Mouse (Mus musculus) frontal cortex, postnatal 14 days (tissue): ENCODE data around the gene Dlst.

Experiments used
- DNase-seq, 2 experiments: peaks; one replicate each; pipeline ENCODE4 v3.0.0; 2022; ENCODE audit warnings: low spot score in 2 of 2

Dlst gene

DNA sequence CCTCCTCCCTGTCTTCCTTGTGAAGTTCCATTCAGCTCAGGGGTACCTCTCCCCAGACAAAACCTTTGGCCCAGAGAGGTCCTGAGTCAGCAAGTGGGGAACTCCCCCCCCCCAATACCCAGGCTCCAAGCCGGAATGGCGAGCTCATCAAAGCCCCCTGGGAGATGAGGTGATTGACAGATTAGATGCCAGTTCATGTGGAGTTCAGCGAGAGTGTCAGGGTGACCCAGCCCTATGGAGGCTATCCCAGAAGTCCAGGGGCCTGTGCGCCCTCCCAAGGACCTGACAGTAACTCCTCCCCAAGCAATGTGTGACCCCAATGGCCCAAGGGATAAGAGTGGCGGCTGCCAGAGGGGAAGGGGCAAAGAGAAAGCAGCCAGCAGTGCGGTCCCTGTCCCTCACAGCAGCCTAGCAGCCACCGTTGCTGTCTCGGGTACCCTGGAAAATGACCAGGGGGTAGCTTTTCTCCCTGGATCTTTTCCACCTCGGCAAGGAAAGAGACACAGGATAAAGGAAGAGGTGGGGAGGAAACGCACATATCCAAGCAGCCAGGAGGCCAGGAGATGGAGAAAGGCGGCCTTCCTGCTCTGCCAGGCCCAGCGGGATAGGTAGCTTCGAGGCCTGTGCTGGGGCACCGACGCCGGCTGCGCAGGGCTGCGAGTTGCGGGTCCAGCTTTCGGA is 39.8 kb downstream of the Dlst start:
- no peak for DNase-seq

DNA sequence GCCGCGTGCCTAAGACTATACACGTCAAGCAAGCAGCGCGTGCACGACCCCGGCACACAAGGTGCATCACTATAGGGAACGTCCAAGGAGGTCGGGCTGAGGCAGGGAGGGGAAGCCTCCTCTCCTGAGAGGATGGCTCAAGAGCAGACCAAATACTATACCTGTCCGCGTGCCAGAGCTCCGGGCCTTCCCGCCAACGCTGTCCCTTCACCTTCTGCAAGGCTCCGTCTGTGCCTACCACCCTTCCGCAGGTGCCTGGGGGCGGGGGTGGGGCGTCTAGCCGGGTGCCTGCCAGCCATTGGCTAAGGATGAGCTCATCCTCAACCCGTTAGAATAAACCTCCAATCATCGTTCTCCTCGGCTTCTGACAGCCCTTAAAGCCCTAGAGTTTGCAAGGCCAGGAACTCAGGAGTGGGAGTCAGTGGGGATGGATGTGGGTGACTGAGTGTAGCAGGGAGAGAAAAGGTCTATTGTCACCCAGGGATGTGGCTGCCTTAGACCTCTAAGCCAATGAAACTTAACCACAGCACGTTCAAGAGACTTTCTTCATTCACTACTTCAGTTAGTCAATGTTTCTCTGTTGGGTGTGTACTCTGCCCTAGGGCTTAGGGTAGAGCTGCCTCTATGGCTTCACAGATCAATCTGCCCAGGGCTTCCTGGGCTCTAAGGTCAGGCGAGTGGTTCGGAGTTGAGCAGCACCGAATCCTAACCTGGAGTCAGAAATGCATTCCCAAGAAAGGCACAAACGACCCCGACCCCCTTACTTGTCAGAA is 40.6 kb downstream of the Dlst start, which contains the start of gene Rps6kl1:
Rps6kl1 (minus strand) TSS at position 263 of the 773 bp plus-strand sequence.
- DNase-seq, result peak; percentile 71 to 72

DNA sequence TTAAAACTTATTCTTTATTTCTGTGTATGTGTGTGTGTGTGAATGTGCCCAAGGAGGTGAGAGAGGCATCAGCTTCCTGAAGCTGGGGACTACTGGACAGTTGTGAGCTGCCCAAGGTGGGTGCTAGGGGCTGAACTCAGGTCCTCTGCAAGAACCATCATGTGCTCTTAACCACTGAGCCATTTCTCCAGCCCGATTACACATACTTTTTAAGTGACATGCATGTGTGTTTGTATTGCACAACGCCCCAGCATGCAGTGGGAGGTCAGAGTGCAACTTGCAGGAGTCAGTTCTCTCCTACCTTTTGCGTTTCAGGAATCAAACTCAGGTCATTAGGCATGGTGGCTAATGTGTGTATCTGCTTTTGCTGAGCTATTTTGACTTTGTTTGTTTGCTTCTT is 42.4 kb downstream of the Dlst start:
- DNase-seq, result no peak

DNA sequence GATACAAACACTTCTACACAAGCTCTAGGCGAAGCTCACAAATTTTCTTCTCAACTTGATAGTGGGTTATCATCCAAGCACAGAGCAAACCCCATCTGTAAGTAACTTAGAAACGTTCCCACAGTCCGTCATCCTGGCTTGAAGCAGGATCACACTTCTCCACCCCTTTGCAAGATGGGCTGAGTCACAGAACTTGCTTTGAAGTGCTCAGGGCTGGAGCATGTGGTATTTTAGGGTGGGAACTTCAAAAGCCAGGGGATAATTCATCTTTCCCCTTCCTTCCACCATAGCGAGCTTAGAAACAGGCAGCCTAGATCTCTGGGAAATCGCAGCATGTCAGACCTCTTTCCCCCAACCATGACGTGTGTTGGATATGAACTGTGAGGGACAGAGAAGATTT is 45.7 kb downstream of the Dlst start:
- no peak for DNase-seq

DNA sequence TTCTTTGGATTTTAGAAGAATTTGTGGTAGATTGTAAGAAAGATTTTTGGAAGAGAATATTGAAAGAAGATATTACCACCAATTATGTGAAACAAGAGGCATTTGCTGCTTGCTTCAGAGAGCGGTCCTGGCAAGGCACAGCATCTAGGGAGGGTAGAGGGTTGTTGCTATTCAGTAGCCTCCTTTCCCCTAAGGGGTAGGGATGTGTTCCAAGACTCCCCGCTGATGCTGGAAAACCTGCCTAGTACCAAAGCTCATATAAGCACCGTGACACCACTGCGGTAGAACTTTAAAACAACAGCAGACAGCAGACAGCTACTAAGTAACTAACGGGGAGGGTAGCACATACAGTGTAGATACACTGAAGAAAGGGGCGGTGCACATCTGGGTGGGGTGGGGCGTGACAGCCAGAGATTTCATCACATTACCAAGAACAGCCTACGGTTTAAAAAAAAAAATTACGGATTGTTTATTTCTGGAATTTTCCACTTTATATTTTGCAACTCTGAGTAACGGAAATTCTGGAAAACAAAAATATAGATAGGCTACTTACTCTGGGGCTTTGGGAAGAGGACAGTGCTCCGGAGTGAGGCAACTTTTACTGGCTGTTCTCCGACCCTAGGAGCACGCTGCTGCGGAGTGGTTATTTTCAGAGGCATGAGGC is 47.3 kb downstream of the Dlst start:
- no peak for DNase-seq

DNA sequence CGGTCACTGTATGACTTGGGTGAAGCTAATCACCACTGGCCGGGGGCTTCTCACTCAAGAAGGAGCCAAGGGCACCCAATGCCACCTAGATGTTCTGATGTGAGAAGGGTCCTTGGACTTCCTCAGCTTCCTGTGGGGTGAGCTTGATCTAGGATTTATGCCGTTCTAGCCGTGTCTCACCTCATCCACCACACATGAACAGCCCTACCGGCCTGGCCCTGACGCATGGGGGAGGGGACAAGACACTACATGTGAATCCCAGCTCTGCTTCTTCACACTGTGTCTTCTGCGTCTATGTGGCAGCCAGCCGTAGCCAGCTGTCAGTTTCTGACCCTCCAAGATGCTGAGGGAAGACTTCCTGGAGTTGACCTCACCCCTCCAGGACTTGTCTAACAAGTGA is 48.2 kb downstream of the Dlst start:
- no peak for DNase-seq

DNA sequence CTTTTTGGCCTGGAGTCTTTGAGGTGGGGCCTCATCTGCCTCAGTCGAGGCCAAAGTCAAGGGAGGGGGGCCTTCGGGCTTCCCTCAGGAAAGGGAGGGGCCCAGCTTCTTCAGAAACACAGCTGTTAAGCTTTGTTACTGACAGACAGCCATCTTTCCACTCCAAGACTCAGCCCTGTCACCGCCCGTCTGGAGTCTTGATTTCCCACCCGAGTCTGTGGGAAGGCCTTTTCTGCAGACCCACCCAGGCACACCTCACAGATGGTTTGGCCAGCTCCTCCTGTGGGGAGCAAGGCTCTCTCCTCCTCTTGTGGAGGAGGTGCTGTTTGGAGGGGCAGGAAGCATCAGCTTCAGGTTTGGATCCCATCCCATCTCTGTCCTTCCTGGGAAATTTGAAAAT is 49.0 kb downstream of the Dlst start:
- DNase-seq, result no peak

DNA sequence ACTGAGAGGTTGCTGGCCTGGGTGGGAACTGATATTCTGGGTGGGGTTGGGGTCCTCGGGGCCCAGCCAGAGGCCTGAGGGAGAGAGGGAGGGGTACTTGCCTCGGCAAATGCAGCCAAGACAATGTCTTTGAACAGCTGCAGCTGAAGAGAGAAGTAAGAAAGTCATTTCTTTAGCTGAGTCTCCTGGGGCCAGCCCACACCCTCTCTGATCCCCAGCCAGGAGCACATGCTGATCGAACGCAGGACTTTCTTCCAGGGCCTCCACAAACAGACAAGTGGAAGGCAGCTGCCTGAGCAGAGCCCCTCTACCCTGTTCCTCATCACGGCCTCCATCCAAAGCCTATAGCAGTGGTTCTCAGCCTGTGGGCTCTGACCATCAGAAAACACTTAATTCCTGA is 54.4 kb downstream of the Dlst start:
- DNase-seq, result no peak

DNA sequence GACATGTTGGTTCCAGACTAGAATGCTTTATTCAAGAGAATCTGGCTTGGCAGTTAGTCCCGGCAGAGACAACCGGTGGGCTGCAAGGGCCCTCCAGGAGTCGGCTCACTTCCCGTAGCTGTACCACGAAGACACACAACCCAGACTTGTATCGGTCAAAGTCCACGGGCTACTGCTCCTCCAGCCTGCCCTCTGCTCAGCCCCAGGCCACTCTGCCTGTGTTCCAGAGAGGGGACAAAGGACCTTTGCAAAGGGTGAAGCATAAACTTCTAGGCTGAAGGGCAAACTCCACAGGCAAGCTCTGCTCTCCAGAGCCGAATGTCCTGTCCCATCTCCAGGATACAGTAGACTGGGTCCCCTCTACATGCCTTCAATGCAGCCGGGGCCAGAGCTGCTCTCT is 56.0 kb downstream of the Dlst start:
- no peak for DNase-seq

DNA sequence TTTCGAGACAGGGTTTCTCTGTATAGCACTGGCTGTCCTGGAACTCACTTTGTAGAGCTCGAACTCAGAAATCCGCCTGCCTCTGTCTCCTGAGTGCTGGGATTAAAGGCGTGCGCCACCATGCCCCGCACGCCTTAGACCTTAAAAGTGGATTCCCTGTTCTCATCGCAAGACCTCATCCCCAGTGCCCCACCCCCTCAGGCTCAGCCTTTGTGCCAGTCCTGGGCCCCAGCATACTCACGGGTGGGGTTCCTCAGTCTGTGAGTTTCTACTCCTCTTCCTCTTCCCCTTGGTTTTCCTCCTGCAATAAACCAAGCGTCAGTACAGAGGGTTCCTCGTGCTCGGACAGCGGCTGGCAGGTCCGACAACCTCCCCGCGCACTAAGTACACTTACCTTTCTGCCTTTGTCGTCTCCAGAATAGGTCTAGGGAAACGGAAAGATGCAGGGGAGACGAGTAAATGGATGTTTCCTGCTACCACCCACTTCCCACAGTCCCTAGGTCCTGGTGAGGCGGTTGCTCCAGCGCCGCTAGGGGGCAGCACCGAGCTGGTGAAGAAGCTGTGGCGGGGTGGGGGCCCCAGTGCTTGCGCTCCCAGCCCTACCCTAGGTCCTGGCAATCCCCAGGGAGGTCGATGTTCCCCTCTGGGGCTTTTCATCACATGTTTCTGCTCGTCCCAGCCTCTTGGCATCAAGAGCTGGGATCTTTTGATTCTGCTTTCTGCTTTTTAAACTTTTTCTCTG is 58.7 kb downstream of the Dlst start:
- peak; percentile 54 to 76 for DNase-seq

DNA sequence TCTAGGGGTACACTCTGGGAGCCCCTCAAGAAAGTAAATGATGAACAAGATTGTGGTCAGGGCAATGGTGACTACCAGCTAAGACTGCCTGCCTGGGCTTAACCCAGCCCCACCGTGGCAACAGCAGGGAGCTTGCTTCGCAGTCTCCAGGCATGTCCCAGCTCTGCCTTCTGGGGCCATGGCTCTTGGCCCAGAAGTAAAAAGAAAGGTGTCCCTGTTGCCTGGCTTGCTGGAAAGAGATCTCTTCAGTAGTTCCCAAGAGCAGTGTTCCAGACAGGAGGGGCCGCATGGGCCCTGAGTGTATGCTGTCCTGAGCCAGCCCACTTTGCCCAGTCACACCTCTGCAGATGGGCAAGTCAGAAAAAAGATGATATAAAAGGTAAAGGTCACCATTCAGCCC is 59.2 kb downstream of the Dlst start:
- DNase-seq, result no peak

DNA sequence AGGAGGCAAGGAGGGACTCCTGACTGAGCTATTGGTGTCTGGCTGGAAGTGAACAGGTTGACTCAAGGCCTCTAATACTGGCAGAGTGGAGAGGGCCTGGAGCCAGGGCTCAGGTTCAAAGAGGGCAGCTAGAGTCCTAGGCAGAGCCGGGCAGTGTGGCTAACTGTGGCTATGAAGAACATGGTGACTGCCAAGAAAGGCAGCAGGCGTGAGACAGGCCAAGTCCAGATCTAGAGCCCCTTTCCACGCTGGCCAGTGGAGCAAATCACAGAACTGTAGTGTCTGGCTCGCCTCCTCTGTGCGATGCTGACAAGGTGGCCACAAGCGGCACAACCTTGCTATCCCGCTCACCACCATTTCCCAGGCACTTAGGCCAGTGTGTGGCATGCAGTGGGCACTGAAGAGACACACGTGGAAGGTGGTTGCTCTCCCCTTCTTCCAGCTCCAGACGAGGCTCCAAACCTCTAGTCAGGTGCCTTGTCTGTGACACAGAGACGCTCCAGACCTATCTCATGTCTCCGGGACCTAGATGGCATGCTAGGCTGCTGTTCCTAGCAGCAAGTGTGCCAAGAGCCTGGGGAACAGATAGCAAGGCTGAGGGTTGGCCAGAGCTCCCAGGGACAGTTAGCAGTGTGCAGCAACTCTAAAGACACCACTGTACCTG is 59.8 kb downstream of the Dlst start:
- DNase-seq, result no peak

DNA sequence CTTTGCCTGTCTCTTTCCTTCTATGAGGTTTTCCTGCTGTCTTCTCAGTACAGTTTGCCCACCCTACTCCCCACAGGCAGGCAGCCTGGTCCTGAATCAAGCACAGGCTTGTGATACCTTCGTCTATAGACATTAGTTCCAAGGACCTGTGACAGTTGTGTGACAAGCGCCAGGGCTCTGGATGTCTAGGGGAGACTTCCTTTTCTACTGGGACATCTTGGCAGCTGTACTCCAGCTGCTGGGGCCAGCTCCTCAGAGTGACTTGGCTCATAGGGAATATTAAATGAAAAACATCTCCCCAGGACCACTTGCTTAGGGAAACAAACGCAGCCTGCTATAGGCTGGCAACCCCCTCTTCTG is 60.3 kb downstream of the Dlst start:
- no peak for DNase-seq

DNA sequence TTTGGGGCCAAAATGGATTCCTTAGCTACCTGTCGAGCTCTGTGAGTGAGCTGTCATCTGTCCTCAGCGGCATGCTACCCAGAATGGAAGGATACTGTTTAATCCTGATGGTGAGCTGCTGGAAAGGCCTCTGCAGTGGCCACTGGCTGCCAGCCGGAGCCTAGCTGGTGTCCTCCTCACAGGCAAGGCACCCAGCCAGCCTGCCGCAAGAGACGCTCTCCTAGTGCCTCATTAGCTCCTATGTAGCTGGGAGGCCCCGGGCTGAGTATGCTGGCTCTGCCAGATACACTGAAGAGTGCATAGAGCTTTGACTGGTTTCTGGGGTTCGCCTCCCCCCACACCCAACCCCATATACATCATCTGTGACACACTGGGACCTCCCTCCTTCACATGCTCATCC is 63.4 kb downstream of the Dlst start:
- no peak for DNase-seq

DNA sequence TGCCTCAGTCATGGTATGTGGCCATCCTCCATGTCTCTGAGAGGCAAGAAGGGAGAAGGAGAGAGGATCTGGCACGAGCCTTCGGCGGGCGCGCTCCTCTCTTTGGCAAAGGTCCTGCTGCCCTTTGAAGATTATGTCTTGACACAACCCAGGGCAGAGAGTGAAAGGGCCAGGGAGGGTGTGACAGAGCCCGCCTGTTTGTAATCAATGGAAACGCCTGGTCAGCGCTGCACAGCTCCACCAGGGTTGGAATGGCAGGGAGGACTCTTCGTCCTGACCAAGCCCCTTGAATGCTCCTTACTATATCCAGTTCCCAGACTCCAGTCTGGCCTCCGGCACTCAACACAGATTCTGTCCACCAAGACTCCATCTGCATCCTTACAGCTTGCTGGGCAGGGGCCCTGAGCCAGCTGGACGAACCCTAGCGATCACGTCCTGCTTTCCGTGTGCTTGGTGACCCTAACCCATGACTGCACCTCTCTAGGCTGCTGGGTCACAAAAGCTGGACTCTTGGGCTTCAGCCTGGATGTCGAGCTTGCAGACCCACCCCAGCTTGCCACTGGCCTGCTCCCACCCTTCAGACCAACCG is 64.5 kb downstream of the Dlst start:
- no peak for DNase-seq

DNA sequence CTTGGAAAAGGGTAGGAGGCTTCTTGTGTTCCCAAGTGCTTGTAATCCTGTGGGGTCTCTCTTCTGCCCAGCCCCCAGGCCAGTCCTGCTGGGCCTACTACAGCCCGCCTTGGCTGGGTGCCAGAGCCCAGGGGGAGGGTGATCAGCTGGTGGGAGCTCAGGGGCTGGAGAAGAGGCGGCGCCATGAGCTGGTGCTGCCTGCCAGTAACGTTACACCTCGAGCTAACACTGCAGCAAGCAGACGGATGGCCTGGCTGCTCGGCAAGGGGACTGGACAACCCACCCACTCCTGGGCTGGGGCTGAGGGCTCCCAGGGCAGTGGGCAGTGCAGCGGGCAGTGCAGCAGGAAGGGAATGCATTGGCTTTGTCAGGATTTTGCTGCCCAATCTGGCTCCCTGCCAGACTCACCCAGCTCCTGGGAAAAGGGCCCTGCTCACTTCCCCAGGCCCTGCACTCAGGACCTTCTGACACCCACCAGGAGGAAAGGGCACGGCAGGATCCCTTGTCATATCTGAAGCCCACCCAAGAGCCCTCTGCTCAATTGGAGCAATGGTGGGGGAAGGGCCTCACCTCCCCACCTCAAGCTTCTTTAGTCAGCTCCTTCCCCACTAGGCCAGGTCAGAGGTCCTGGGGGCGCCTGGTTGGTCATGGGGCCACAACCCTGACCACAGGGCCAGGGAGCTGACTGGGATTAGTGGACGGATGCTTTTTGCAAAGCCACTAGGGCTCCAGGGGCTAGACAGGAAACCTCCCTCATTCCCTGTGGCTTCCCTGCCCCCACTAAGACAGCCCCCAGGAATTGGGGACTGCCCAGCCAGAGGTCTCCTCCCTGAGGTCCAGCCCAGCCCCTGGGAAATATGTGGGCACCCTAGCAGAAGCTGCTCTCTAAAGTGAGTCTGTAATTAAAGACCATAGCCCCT is 65.6 kb downstream of the Dlst start:
- no peak for DNase-seq

DNA sequence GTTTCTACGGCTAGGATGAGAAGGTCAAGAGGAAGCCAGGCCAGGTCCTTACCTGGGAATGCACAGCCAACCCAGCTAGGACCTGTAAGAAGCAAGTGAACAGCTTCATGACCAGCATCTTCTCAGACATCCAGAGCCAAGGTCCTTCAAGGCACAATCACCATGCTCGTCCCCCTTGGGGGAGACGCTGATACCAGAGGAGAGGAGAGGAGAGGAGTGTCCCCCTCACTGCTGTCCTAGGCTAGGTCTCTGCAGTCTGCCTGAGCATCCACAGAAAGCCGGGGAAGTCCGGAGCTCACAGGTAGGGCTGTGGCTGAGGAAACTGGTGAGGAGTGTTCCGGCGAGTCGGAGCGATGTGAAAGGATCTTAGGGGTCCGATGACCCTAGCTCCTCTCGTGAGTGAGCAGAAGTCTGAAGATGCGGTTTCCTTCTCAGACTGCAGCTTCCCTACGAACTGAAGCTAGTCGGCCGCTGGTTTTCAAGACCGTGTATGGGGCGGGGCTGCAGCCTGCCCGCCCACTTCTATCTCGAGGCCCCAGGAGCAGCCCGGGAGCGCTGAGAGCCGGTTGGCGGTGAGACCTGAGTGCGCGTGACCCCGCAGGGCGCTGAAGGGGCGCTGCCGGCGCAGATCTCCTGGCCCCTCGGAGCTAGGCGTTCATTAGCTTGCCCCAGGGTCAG is 66.4 kb downstream of the Dlst start:
- no peak for DNase-seq

DNA sequence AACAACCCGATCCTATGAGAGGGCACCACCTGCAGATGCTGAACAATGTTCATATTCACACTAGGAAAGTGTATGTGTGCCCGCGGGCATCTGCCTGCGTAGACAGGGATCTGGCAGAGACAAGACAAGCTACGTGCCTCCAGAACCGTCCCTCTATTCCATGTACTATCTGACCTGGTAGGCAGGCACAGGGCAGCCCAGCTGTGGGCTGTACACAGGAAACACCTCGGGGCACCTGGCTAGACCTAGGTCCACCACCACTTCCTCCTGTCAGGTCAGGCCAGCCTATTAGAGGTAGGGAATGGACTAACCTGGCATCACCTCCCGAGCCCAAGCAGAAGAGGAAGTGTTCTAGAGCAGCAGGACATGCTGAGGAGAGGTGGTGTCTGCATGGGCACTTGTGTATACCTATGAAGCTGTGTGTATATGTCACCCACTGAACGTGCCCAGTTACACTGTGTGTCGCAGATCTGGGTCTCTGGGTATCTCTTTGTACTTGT is 67.2 kb downstream of the Dlst start, which contains the start of gene Pgf:
Pgf (minus strand) TSS at position 51 of the 500 bp plus-strand sequence.
- no peak for DNase-seq

DNA sequence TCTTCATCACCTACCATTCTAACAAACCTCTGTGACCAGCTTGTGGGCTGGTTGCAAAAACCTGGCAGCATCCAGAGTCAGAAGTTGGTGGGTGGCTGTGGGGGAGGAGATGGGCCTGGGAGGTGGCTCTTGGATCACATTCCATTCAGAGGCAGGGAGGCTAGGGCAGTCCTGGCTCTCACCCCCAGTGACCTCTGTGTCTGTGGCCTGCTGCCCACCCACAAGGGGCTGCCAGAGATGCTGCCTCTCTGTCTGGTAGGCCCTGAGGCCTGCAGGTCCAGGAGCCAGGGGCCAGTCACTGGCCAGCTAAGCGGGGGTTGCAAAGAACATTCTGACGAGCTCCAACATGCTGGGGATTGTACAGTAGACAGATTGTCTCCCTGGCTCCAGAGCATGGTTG is 67.7 kb downstream of the Dlst start:
- no peak for DNase-seq
